Mouse (Mus musculus): ENCODE data around the gene Pnpla1. TPM values are rescaled to one million over a fixed set of nuclear protein-coding genes. Genes with fewer than 3 reads are reported as not detected.

Gene Pnpla1
- polyA plus RNA-seq, 1 experiment, result not detected

GRCm38 (mm10) chr17:28856030-28856429, 2.2 kb upstream of the Pnpla1 start:
- TF ChIP-seq FOSL1 (IDR thresholded peaks at IDR 0.05; ENCODE audit: insufficient read depth, low read length, poor library complexity, severe bottlenecking) (no peak), MYOG (IDR thresholded peaks at IDR 0.05; ENCODE audit: control insufficient read depth, extremely low read depth, insufficient read length) (no peak), CEBPB (IDR thresholded peaks at IDR 0.05; ENCODE audit: low read depth) (peak; percentile 61)
- no peak overlapping the region for H3K4me3 ChIP-seq (ENCODE audit: insufficient read depth, poor library complexity, severe bottlenecking)

GRCm38 (mm10) chr17:28863926-28864325, 5.7 kb downstream of the Pnpla1 start:
- Histone ChIP-seq H3K4me3 (ENCODE audit: insufficient read depth, poor library complexity, severe bottlenecking) (no peak overlapping the region), H3K79me2 (ENCODE audit: control insufficient read depth, insufficient read depth) (no peaks in the 10 kb centered on the region)
- TF ChIP-seq USF1 (IDR thresholded peaks at IDR 0.05; ENCODE audit: low read depth) (no peak), MYOD1 (IDR thresholded peaks at IDR 0.05; ENCODE audit: control insufficient read depth, insufficient read length, low read depth) (no peak), CEBPB (IDR thresholded peaks at IDR 0.05; ENCODE audit: low read depth) (no peak), FOSL1 (IDR thresholded peaks at IDR 0.05; ENCODE audit: insufficient read depth, low read length, poor library complexity, severe bottlenecking) (no peak), MAX (IDR thresholded peaks at IDR 0.05) (no peak), MYOG (IDR thresholded peaks at IDR 0.05; ENCODE audit: control insufficient read depth, extremely low read depth, insufficient read length) (no peak), CTCF (IDR thresholded peaks at IDR 0.05; ENCODE audit: control insufficient read depth, insufficient read depth, insufficient read length) (no peak)

More at GRCm38 (mm10) chr17:28856030-28856429, 2.2 kb upstream of the Pnpla1 start:
- no peak overlapping the region for H3ac ChIP-seq (ENCODE audit: control insufficient read depth, insufficient read length, low read depth)
- peaks cover 7% of the 10 kb centered on the region for H3K27me3 ChIP-seq (ENCODE audit: control insufficient read depth, insufficient read depth, insufficient read length)
- no peaks in the 10 kb centered on the region for H3K36me3 ChIP-seq (ENCODE audit: control insufficient read depth, insufficient read depth)
- no peaks in the 10 kb centered on the region for H3K79me3 ChIP-seq (ENCODE audit: low read depth)
- no peaks in the 10 kb centered on the region for H3K79me2 ChIP-seq (ENCODE audit: control insufficient read depth, insufficient read depth)

GRCm38 (mm10) chr17:28864464-28864863, 6.3 kb downstream of the Pnpla1 start:
- Histone ChIP-seq H3K27me3 (ENCODE audit: control insufficient read depth, insufficient read depth, insufficient read length) (peaks cover 30% of the 10 kb centered on the region), H3ac (ENCODE audit: control insufficient read depth, insufficient read length, low read depth) (no peak overlapping the region), H3K79me3 (ENCODE audit: low read depth) (no peaks in the 10 kb centered on the region), H3K36me3 (ENCODE audit: control insufficient read depth, insufficient read depth) (no peaks in the 10 kb centered on the region), H3K79me2 (ENCODE audit: control insufficient read depth, insufficient read depth) (no peaks in the 10 kb centered on the region), H3K4me3 (ENCODE audit: insufficient read depth, poor library complexity, severe bottlenecking) (no peak overlapping the region)
- TF ChIP-seq USF1 (IDR thresholded peaks at IDR 0.05; ENCODE audit: low read depth) (no peak), MAX (IDR thresholded peaks at IDR 0.05) (no peak), FOSL1 (IDR thresholded peaks at IDR 0.05; ENCODE audit: insufficient read depth, low read length, poor library complexity, severe bottlenecking) (no peak), MYOD1 (IDR thresholded peaks at IDR 0.05; ENCODE audit: control insufficient read depth, insufficient read length, low read depth) (no peak), CTCF (IDR thresholded peaks at IDR 0.05; ENCODE audit: control insufficient read depth, insufficient read depth, insufficient read length) (no peak), CEBPB (IDR thresholded peaks at IDR 0.05; ENCODE audit: low read depth) (no peak), MYOG (IDR thresholded peaks at IDR 0.05; ENCODE audit: control insufficient read depth, extremely low read depth, insufficient read length) (no peak)

More at GRCm38 (mm10) chr17:28863926-28864325, 5.7 kb downstream of the Pnpla1 start:
- no peaks in the 10 kb centered on the region for H3K79me3 ChIP-seq (ENCODE audit: low read depth)
- H3K36me3 ChIP-seq (ENCODE audit: control insufficient read depth, insufficient read depth), result no peaks in the 10 kb centered on the region
- H3K27me3 ChIP-seq (ENCODE audit: control insufficient read depth, insufficient read depth, insufficient read length), result peaks cover 31% of the 10 kb centered on the region
- no peak overlapping the region for H3ac ChIP-seq (ENCODE audit: control insufficient read depth, insufficient read length, low read depth)

- Histone ChIP-seq H3K4me3 (ENCODE audit: insufficient read depth, poor library complexity, severe bottlenecking) (no peak overlapping the region), H3K36me3 (ENCODE audit: control insufficient read depth, insufficient read depth) (no peaks in the 10 kb centered on the region), H3ac (ENCODE audit: control insufficient read depth, insufficient read length, low read depth) (no peak overlapping the region), H3K79me3 (ENCODE audit: low read depth) (no peaks in the 10 kb centered on the region), H3K27me3 (ENCODE audit: control insufficient read depth, insufficient read depth, insufficient read length) (peaks cover 24% of the 10 kb centered on the region), H3K79me2 (ENCODE audit: control insufficient read depth, insufficient read depth) (no peaks in the 10 kb centered on the region)
- no peak for TF ChIP-seq FOSL1 (IDR thresholded peaks at IDR 0.05; ENCODE audit: insufficient read depth, low read length, poor library complexity, severe bottlenecking)
- TF ChIP-seq USF1 (IDR thresholded peaks at IDR 0.05; ENCODE audit: low read depth), result no peak
- TF ChIP-seq MYOD1 (IDR thresholded peaks at IDR 0.05; ENCODE audit: control insufficient read depth, insufficient read length, low read depth), result no peak
- TF ChIP-seq MAX (IDR thresholded peaks at IDR 0.05), result no peak
- no peak for TF ChIP-seq CEBPB (IDR thresholded peaks at IDR 0.05; ENCODE audit: low read depth)
- no peak for TF ChIP-seq MYOG (IDR thresholded peaks at IDR 0.05; ENCODE audit: control insufficient read depth, extremely low read depth, insufficient read length)
- no peak for TF ChIP-seq CTCF (IDR thresholded peaks at IDR 0.05; ENCODE audit: control insufficient read depth, insufficient read depth, insufficient read length)
These were observed 8.7 kb downstream of the Pnpla1 start for GRCm38 (mm10) chr17:28866921-28867320.

- Histone ChIP-seq H3K79me2 (ENCODE audit: control insufficient read depth, insufficient read depth) (no peaks in the 10 kb centered on the region), H3K79me3 (ENCODE audit: low read depth) (no peaks in the 10 kb centered on the region), H3K27me3 (ENCODE audit: control insufficient read depth, insufficient read depth, insufficient read length) (peaks cover 24% of the 10 kb centered on the region), H3ac (ENCODE audit: control insufficient read depth, insufficient read length, low read depth) (no peak overlapping the region), H3K36me3 (ENCODE audit: control insufficient read depth, insufficient read depth) (no peaks in the 10 kb centered on the region), H3K4me3 (ENCODE audit: insufficient read depth, poor library complexity, severe bottlenecking) (no peak overlapping the region)
- no peak for TF ChIP-seq FOSL1 (IDR thresholded peaks at IDR 0.05; ENCODE audit: insufficient read depth, low read length, poor library complexity, severe bottlenecking)
- TF ChIP-seq MYOG (IDR thresholded peaks at IDR 0.05; ENCODE audit: control insufficient read depth, extremely low read depth, insufficient read length), result no peak
- no peak for TF ChIP-seq CEBPB (IDR thresholded peaks at IDR 0.05; ENCODE audit: low read depth)
- TF ChIP-seq USF1 (IDR thresholded peaks at IDR 0.05; ENCODE audit: low read depth), result no peak
- TF ChIP-seq MYOD1 (IDR thresholded peaks at IDR 0.05; ENCODE audit: control insufficient read depth, insufficient read length, low read depth), result no peak
- no peak for TF ChIP-seq CTCF (IDR thresholded peaks at IDR 0.05; ENCODE audit: control insufficient read depth, insufficient read depth, insufficient read length)
- no peak for TF ChIP-seq MAX (IDR thresholded peaks at IDR 0.05)
These were observed 9.2 kb downstream of the Pnpla1 start for GRCm38 (mm10) chr17:28867381-28867780.
